ENCODE assay signal across 25 mouse cellular contexts in the genomic region with DNA sequence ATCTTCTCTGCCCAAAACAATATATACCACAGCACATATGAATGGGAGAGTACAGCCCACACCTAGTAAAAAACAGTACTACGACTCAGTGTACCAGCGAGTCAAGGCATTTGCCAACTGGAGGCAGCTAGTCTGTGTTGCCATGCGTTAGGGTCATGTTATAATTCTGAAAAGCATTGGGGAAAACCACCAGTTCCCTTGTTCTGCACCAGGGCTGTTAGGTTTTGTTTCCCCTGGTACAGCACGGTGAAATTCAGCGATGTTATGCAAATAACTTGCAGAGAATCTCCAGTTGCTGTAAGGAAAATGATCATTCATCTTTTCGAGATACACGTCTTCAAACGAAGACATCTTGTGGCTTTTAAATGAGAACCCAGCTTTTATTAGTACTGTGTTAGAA. TPM values are rescaled to one million over a fixed set of nuclear protein-coding genes. Genes with fewer than 3 reads are reported as not detected.
"Had no signal": no experiment of that assay in that cellular context is flagged by ENCODE, and none has a peak within 500 bp of the region (broad histone marks: within the 10 kb centered on the region; RNA-seq: fewer than 3 reads in every experiment).

No protein-coding gene starts in this region.

- H3K4me2 ChIP-seq: liver, embryonic 15.5 days; lung, embryonic 14.5 days; midbrain, embryonic 12.5 days; neural tube, embryonic 12.5 days; stomach, embryonic 15.5 days had no signal

- DNase-seq: lung, adult 18-20 months; lung, embryonic 14.5 days; lung, postnatal 10 days; lung, postnatal 4 days; midbrain, embryonic 14.5 days; right cerebral cortex, postnatal 14 days; thymus, adult 2 months; thymus, postnatal 25 days; thymus, postnatal 4 days had no signal

- H3K27ac ChIP-seq: liver, embryonic 15.5 days; midbrain, embryonic 10.5 days; midbrain, embryonic 12.5 days; neural tube, embryonic 12.5 days; stomach, embryonic 15.5 days; stomach, postnatal 0 days had no signal

- H3K27me3 ChIP-seq: liver, embryonic 15.5 days; midbrain, embryonic 12.5 days; neural tube, embryonic 12.5 days; stomach, embryonic 15.5 days had no signal

- H3K9ac ChIP-seq: liver, embryonic 15.5 days; lung, embryonic 14.5 days; midbrain, embryonic 12.5 days; neural tube, embryonic 12.5 days; stomach, embryonic 15.5 days had no signal

- H3K4me3 ChIP-seq: liver, embryonic 15.5 days; midbrain, embryonic 10.5 days; midbrain, embryonic 12.5 days; neural tube, embryonic 12.5 days; stomach, embryonic 15.5 days had no signal

- H3K4me1 ChIP-seq: midbrain, embryonic 10.5 days; midbrain, embryonic 12.5 days; neural tube, embryonic 12.5 days; stomach, embryonic 15.5 days had no signal

- H3K9me3 ChIP-seq: liver, embryonic 15.5 days; midbrain, embryonic 10.5 days; midbrain, embryonic 12.5 days; neural tube, embryonic 12.5 days; stomach, embryonic 15.5 days had no signal

RNA-seq across cellular contexts. Expression of gene D930007J09Rik, which starts 22.9 kb away (rescaled TPM):
- total RNA-seq: megakaryocyte, adult 5-6 weeks; megakaryocyte-erythroid progenitor cell, adult 5-6 weeks; monocyte, adult 5-6 weeks; neutrophil, adult 5-6 weeks had no signal
- polyA plus RNA-seq: liver, embryonic 15.5 days; lung, embryonic 14.5 days; lung, embryonic 16.5 days; midbrain, embryonic 10.5 days; midbrain, embryonic 12.5 days; midbrain, embryonic 14.5 days; midbrain, embryonic 16.5 days; neural tube, embryonic 12.5 days; neural tube, embryonic 14.5 days; spleen, adult 2 months; stomach, embryonic 15.5 days; stomach, postnatal 0 days; testis, adult 2 months; thymus, adult 2 months; urinary bladder, adult 2 months had no signal

RNA-seq across cellular contexts. Expression of gene Mylk4, which starts 41.8 kb away (rescaled TPM):
- total RNA-seq: megakaryocyte, adult 5-6 weeks; monocyte, adult 5-6 weeks; neutrophil, adult 5-6 weeks had no signal
- polyA plus RNA-seq: lung, embryonic 14.5 days; midbrain, embryonic 10.5 days; midbrain, embryonic 12.5 days; spleen, adult 2 months had no signal
